Mouse (Mus musculus) frontal cortex, postnatal 36 days (tissue): ENCODE measurements around the gene Pitpnm1.

Experiments used
- DNase-seq, 2 experiments: peaks; one replicate each; pipeline ENCODE4 v3.0.0; 2022; ENCODE audit warnings: low spot score in 2 of 2

Gene Pitpnm1

DNA sequence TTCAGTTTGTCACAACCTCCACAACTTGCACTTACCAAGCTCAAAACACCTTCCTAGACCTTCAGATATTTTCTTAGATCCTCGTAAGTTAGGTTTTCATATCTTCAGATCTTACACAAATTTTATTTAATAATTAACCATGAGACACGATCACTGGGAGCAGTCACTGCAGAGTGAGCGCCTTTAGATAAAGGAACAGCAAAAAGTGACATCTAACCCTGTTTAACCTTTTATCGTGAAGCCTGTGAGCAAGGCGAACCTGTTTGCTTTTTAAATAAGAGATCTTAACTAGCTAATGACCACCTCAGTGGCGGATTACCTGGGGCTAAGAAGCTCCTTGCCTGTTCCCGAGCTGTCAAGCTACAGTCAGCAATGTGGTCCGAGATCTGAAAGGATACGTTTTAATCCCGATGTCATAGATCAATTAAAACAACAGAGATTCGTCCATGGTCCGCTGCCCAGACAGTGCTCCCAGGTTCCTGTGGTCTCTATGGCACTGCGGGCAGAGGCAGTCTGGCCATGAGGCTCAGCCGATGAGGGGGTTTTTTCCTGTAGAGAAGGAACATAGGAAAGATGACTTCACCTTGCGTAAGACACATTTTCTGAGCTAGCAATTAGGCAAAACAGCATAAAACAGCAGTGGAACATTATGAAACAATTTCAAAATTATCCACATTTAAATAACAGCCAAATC is 30.9 kb upstream of the Pitpnm1 start:
- no peak for DNase-seq

GRCm38 (mm10) chr19:4070311-4070710 is 29.5 kb upstream of the Pitpnm1 start:
- DNase-seq, result no peak

DNA sequence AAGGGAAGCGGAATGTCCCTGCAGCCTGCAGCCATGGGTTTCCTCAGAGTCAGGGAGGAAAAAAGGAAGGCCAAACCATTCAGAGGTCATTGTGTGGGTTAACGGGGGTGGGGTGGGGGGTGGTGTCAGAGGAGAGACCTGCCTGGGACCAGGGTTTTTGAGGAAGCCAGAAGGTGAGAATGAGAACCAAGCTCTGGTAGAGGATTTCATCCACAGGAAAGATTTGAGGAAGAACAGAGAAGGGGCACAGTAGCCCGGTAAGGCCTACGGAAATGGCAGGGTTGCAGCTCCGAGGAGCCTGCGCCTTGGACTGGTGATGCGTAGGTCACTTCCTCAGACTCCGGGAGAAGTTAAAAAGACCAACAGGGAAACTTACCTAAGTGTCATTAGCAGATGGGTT is 29.0 kb upstream of the Pitpnm1 start:
- DNase-seq, result no peak

- DNase-seq, result no peak
Measured at GRCm38 (mm10) chr19:4071406-4071805, 28.4 kb upstream of the Pitpnm1 start.

- DNase-seq, result no peak
Measured at GRCm38 (mm10) chr19:4072706-4073424, 26.9 kb upstream of the Pitpnm1 start.

- no peak for DNase-seq
Measured at GRCm38 (mm10) chr19:4075531-4075930, 24.3 kb upstream of the Pitpnm1 start.

DNA sequence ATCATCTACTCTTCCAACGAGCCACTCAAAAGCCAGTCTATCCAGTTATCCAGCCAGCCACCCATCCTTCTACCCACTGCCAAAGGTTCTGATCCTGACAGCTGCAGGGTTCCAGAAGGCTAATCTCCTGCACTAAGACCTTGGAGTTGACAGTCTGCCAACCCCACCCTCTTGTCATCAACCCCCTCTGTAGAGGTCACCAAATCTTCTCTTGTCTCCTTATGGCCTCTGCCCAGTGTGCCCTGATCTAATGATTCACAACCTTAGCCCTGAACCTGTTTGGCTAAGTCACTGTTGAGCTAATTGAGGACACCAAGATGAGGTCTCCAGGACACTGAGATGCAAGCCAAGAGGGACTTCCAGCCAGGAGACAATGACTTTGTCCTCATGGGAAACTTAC is 20.2 kb upstream of the Pitpnm1 start:
- no peak for DNase-seq

GRCm38 (mm10) chr19:4080511-4081009 is 19.2 kb upstream of the Pitpnm1 start:
- DNase-seq, result no peak

DNA sequence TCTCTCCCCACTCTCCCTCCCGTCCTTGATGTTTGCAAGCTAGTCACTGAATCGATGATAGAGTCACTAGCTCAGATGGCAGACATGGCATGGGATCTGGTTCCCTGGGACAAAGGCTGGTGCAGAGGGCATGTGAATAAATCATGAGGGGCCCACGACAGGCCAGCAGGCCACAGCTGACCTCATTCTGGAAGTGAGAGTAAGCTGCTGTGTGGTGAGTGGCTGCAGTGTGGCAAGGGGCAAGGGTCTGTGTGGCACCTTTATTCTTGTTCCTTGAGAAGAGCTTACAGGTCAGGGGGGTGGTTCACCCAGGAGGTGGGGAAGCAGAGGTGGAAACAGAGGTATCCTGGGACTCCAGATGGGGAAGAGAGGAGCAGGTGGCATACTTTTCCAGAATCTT is 18.4 kb upstream of the Pitpnm1 start, which contains the start of gene Cabp2:
TSS of gene Cabp2 (plus strand) at position 185 of the 400 bp plus-strand sequence.
- DNase-seq, result no peak

GRCm38 (mm10) chr19:4082219-4082965 is 17.4 kb upstream of the Pitpnm1 start:
- DNase-seq, result no peak

DNA sequence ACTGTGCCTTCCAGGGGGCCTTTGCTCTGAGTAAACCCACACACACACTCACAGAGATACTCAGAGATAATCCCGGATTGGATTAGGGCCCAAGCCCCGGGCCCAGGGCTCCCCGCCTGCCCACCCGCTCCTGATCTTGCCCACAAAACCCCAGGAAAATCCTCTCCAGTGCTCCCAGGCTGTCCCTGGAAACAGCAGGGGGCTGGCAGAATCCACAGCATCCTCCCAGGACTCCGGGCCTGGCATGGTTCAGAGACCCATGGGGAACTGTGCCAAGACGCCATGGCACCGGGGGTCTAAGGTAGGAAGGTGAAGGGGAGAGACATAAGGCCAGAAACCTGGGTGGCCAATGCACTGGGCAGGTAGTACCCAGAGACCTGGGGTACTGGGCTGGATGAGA is 16.5 kb upstream of the Pitpnm1 start:
- DNase-seq, result no peak

DNA sequence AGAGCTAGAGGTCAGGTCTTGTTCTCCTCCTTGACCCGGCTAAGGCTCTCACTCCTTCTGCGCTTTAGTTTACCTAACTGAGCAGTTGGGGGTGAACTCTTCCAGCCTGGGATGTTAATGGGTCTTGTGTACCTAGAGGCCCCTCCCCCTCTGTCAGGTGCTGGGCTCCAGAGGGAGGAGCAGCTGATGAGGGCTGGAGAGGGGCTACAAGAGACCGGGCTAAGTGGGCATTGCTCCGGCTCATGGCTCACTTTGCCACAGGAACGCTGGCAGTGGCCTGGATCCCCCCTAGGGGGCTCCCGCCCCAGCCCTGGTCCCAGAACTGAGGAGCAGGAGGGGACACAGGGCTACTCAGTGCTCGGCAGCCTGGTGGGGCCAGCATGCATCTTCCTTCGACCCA is 16.0 kb upstream of the Pitpnm1 start:
- no peak for DNase-seq

DNA sequence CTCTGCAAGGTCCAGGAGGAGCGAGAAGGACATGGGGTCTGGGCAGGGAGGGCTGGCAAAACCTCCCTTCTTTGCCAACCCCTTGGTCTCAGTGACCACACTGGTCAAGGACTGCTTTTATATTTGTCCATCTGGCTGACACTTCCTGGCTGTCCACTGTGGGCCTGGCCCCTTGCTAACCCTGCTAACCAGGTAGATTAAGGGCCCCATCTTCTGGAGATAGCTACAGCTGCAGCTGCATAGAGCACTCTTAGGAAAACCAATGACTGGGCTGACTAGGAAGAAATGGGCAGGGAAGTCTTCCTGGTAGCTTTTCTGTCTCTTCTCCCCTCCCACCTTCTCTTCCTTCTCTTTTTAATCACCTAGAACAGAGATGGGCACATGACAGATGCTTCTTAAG is 14.8 kb upstream of the Pitpnm1 start:
- DNase-seq, result no peak

DNA sequence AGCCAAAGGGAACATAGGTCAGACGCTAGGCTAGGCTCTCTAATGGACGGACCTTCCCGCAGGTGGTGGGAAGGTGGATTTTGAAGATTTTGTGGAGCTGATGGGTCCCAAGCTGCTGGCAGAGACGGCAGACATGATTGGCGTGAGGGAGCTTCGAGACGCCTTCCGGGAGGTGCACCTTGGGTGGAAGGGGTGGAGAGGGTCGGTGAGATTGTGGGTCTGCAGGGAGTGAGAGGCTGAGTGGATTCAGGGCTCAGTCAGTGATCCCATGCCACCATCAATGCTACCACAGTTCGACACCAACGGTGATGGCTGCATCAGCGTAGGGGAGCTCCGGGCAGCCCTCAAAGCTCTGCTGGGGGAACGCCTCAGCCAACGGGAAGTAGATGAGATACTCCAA is 13.6 kb upstream of the Pitpnm1 start:
- DNase-seq, result no peak

DNA sequence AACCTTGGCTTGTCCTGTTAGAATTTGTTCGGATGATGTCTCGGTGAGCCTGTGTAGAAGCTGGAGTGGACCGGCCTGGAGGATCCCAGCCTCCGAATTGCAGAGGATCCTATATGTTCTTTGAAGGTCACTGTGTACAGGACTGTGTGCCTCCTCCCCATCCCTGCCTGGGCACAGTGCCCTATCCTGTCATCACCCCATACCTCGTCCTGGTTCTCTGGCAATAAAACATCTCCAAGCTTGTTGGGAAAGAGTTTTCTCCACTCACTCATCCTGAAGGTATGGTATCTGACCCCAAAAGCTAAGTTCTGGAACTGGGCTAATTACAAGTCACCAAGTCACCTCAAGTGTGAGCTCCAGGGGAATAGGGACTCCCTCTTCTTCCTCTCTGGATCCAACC is 12.7 kb upstream of the Pitpnm1 start:
- no peak for DNase-seq

- no peak for DNase-seq
Measured at GRCm38 (mm10) chr19:4088146-4088545, 11.7 kb upstream of the Pitpnm1 start.

DNA sequence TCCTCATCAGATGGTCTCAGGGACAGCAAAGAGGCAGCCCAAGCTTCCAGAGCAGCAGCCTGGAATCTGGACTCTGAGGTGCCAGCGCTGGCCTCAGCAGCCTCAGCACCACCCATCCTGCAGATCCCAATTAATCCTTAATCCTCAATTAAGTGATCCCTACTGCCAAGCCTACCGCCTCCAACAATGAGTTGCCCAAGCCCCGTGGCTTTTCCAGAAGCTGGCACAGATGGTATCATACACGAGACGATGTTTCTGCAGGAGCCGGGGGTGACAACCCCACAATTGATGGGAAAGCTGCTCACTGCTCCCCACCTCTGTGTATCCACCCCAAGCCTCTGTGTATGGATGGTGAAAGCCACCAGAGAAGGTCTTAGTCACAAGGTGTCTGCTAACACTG is 10.7 kb upstream of the Pitpnm1 start:
- DNase-seq, result no peak

DNA sequence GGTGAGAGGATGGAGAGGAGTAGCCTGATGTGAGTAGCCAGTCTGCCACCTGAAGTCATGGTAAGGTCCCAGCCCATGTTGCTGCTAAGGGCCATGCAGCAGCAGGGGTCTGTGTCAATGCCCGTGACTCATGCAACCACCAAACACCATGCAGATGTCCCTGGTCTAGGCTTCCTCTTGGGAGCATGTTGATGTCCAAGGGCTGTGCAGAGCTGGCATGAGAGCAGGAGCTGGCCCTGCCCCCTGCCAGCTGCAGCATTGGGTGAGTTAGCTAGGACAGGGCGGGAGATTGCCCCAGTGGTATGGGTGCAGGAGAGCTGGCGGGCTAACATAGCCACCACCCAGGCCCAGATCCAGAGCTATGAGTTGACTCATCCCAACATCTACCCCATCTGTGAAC is 9.4 kb upstream of the Pitpnm1 start:
- DNase-seq, result no peak

- no peak for DNase-seq
Measured at GRCm38 (mm10) chr19:4091383-4091782, 8.4 kb upstream of the Pitpnm1 start.

DNA sequence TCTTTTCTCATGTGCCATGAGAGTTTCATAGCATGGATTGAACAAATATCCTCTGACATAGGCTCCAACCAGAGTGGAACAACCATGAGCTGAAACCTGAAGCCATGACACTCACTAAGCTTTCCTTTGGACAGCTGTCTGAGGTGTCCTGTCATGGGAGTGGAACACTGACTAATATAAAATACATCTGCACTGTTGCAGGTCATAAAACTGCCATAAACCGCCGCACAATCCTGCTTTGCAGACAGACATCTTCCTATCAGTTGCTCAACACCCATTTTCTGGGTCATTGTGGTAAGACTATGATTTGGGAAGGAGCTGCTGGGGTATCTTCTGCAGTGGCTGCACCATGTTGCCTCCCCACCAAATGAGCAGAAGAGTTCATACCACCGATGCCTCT is 7.0 kb upstream of the Pitpnm1 start:
- DNase-seq, result no peak

DNA sequence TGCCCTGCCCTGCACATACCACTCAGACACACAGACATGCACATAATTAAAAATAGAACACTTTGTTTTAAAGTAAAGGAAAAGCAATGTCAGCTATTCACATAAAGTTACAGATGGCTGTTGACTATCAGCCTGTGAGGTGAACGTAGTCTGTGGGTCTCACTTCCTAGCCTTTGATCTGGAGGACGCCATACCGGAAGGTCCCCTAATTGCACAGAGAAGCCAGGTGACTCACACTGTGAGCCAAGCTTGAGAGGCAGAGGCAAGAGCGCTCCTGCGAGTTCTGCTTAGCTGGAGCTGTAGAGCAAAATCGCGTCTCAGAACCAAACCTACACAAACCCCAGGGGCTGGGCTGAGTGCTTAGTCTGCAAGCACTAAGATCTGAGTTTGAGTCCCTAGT is 6.0 kb upstream of the Pitpnm1 start:
- no peak for DNase-seq

GRCm38 (mm10) chr19:4094348-4094747 is 5.5 kb upstream of the Pitpnm1 start:
- DNase-seq, result no peak
